Mouse (Mus musculus): ENCODE results near the gene Gstm4.
"Not testable (repeated sequence)": the region's sequence is repeated elsewhere in the genome, so short reads cannot be mapped to it uniquely, and the experiment has no call there.

Gstm4 gene

DNA sequence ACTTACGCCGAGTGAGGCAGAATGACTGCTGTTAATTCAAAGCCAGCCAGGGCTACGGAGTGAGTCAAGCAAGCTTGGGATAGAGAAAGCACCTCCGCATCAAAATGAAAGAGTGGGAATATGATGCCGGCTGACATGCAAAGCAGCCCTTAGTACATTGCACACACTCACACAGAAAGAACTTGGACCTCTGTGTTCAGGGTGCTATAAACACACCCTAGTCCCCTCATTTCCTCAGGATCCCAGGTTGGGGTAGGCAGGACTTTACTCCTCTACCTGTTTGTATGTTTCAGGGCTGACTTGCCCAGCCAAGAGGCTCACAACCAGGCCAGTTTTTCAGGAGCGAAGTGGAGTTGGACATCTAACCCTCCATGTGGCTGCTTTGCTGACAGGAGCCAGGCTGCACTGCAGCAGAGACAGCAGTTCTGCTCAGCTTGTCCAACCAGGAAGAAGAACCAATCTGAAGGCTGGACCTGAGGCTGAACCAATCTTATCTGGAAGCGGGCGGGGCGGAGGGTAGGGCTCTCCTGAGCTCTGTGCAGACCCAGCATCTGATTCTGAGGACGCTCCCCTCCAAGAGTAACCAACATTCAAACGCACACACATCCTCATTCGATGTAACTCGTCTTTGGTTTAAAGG is 24.7 kb upstream of the Gstm4 start:
- DNase-seq, result no peak

DNA sequence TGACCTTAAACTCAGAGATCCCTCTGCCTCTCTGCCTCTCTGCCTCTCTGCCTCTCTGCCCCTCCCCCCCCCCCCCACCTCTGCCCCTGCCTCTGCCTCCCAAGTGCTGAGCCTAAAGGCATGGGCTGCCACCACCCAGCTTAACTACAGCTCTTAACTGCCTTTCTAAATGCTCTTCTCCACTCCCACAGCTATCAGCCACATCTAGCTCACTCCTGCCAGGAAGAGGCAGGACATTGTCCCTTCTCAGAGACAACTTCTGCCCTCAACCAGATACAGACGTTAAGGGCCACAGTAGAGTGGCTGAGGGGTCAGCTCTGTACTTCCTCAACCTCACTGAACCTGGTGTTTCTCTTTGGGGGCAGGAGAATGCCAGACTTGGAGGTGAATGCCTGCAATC is 24.1 kb upstream of the Gstm4 start:
- no peak for DNase-seq

DNA sequence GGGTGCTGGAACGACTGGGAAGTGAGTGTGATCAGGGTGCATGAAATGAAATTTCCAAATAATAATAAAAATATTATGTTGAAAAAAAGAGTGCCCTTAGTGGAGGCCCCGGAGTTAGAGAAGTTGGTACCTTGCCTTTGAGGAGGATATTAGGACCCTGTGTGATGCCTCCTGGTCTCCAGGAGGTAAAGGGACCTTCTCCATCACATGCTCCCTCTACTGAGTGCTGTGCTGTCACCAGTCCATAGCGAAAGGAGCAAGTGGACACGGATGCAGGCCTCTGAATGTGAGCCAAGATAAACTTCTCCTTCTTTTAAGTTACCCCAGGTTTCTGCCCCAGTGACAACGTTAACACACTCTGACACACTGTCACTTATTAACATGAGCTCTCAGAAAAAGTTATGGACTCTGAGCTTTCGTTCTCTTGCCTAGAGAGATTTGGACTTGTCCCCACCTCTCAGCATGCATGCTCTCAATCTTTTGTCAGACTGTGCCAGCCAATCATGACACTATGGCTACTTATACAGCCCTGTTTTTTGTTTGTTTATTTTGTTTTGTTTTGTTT is 22.8 kb upstream of the Gstm4 start:
- DNase-seq, result no peak

DNA sequence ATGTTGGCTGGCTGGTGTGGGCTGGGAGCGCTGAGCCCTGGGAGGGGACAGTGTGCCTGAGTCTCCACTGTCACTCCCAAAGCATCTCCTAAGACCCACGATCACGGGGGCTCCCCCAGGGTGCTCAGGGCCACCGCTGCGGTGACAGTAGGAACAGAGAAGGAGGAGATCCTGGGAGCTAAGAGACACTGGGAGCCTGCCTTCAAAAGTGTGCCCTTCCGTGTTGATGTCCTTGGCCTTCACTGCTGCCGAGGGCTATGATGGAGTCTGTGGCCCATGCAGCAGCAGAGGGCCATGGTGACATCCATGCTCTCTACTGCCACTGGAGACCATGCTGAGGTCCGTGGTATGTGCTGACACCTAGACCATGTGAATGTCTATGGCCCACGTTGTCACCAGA is 20.9 kb upstream of the Gstm4 start:
- DNase-seq, result no peak

DNA sequence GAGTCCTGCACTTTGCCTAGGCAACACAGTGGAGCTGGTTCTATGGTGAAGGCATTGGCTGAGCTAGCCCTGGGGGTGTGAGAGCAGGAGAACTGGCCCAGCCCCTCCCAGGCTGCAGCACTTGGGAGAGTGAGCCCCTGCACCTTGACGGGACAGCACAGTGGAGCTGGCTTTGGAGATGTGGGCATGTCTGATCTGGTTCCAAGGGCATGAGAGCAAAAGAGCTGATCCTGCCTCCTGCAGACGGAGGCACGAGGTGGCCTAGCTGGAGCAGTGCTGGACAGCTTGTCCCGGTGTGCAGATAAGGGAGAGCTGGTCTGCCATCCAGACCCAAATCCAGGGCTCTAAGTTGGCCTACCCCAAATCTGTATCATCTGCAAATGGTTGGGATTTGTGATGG is 20.0 kb upstream of the Gstm4 start:
- no peak for DNase-seq

DNA sequence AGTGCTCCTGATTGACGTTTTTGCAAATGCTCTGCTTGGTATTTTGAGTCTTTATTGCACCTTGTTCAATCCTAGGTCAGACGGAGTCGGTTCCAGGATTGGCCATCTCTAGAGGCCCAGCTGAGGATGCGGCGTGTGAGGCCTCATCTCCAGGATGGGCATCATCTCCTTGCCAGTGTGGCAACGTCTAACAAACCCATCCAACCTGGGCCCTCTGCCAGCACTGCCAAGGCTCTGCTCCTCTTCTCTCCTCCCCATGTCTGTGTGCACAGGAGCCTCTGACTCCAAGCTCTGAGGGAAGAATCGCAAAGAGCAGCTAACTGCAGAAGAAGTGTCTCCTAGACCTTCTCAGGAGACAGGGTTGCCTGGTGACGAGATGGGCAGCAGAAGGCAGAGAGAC is 18.0 kb upstream of the Gstm4 start:
- no peak for DNase-seq

DNA sequence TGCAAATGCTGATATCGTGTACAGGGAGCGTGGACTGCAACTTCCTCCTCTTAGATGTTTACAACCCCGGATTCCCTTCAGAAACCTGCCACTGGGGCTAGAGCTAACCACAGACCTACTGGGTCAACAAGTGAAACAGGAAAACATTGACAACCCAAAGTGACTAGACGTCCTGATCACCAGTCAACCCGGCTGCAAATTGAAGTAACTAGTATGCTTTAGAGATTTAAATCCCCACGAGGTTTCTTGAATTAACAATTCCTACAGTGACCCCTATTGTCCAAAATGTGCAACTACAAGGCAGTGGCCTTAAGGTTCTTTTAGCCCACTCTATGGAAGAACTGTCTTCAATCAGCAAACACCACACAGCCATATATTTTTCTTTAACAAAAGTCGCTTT is 16.7 kb upstream of the Gstm4 start:
- DNase-seq, result peak in 1 of 2 experiments; percentile 68

DNA sequence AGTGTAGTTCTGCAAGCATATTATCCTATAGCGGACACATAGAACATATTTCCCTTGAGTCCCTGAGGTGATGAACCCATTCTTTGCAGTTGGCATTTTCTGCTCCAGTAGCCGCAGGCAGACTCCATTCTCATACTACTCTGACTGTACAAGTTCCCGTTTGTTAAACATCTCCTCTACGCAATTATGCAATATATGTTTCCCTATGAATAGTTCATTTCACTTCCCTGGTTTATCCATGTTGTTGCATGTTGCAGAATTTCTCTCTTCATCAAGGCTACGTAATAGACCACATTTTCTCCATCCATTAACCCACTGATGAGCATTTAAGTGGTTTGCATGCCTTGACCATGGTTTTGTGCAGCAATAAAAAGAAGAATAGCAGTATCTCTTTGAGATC is 5.8 kb upstream of the Gstm4 start:
- DNase-seq, result no peak

DNA sequence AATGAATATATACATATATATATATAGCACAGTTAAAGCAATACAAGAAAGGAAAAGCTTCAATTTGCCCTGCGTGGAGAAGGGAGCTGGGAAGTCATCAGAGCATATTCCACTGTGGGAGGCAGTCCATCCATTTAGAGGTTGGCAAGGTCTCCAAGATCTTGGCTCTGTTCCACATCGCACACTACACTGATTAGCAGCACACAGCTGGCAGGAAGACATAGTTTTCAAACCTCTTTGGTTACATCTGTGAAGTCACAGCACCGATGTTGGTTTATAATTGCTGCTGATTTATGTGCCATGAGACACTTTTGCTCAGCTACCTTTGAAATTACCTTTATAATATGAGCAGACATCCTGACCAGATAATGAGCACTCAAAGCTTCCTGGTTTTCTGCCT is 3.6 kb upstream of the Gstm4 start:
- no peak for DNase-seq

DNA sequence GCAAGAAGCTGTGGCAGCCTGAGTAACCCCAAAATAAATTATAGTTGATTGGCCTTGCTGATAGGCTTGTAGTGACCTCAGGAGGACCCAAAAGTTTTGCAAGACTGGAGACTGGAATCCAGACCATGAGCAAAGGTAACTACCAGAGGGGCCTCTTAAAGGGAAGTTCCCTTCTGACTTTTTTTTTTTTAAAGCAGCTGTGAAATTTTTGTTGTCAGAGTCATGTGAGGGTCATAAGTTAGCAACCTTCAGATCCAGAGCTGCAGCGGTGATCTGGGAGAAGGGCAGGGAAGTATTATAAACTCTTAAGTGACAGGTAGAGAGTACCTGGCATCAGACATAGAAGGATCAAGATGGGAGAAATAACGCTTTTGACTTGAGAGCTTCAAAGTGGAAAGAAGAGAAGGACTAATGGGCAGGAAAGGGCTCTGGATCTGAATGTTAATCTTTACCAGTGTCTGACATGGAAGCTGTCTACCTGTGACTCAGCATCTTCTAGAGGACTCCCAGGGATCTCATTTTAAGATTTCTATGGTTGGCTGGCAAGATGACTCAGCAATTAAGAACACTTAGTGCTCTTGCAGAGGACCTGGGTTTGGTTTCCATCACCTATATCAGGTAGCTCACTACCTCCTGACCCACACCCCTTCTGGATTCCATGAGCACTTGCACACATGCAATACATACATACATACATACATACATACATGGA is 2.4 kb upstream of the Gstm4 start:
- no peak for DNase-seq

DNA sequence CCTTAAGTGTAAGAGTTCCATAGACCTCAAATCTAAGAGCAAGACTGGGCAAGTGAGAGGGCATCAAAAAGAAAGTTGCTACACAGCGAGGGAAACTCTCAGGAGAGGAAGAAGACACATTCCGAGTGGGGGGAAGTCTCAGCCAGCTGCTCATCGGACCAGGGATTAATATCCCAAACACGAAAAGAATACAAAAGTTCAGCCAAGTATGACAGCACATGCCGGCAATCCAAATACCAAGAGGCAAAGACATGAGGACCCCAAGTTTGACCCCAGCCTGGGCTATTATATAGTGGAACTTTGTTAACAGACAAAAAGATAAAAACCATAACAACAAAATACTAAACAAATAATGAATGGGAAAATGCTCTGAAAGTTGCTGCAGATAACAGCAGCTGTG is 11.5 kb downstream of the Gstm4 start:
- no peak for DNase-seq

DNA sequence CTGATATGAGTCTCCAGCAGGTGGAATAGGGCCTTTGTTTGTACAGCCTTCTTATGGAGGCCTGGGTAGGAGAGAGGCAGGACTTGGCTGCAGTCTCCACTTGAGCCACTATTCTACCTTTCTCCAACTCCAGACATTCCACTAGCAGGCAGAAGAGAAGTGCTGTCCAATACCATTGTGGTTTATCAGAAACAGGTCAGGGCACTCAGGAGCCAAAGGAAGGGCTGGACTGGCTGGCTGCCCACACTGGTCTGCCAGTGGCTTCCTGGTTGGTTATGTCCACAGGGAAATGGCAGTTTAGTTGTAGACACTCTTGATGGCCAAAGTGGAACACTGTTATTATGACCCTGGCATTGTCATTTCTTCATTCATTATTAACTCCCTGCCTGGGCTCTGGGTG is 12.6 kb downstream of the Gstm4 start:
- DNase-seq, result no peak

DNA sequence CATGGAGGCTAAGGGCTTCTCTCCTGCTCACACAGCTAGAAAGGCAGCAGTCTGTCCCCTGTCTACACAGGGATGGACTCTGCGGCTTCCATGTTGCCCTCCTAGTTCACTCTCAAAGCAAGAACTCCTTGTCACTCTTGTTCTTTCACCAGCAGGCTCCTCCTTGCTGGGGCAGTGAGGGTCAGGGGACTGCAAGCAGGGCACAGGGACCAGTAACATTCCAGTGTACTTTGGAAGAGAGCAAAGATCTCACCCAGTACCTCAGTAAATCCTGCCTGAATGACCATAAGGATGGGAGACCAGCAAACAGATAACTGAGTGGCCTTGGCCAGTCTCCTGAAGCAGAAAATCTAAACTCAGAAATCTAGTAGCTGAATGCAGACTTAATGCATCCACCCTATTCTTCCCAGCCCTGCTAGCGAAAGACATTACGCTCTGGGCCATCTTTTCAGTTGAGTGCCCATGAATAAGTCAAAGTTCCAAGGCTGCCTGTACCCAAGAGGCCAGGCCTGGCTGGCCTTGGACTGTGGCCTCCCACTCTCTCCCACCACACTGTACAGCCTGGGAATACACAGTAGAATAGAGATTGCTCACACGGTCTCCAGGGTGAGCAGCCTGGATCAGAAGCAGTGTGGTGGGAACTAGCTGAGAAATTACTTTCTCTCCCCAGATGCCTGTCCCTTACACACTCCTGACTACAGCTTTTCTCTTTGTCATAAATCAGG is 15.9 kb downstream of the Gstm4 start:
- no peak for DNase-seq

DNA sequence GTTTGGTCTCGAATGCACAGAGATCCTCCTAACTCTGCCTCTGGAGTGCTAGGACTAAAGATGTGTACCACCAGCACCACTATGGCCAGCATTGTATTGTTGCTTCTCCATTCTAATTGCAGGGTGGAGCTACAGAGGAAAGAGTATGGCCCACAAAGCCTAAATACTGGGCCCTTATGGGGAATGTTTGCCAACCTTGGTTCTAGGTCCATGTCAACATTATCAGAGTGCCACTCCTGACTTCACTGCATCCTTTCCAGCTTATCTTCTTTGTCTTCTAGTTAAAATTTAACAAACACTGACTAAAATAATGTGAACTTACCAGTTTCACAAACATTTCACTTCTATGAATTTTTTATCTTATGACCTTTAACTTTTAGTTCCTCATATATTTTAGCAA is 18.1 kb downstream of the Gstm4 start:
- no peak for DNase-seq

DNA sequence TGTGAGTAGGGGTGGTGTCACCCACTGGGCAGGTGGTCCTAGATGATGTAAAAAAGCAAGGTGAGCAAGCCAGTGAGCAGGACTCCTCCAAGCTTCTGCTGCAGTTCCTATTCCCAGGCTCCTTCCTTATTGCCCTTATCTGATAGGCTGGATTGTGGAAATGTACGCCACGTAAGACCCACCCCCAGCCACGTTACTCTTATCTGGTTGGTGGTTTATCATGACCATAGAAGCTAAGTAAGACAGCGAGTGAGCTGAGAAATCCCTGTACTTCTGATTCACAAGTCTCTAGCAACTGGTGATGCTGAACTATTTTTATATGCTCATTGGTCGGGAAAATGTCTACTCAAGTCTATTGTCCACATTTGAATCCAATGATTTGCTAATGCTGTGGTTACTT is 18.6 kb downstream of the Gstm4 start:
- DNase-seq, result no peak

DNA sequence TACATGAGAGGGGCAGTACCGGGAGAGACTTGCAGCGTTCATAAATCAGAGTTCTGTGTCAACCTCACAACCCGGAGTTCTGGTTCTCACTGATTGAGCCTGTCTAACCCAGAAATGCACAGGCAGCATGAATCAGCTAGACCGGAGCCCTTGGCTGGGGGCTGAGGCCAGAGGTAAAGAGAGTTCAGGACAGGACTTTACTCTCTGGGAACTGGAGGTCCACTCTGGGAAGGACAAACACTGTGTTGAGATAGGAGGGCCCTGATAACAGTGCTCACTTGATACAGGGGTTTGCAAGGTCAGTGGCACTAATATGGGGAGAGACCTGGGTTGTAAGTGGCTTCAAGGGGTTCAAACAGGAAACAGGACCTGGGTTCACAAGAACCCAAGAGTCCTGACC is 19.4 kb downstream of the Gstm4 start:
- no peak for DNase-seq

DNA sequence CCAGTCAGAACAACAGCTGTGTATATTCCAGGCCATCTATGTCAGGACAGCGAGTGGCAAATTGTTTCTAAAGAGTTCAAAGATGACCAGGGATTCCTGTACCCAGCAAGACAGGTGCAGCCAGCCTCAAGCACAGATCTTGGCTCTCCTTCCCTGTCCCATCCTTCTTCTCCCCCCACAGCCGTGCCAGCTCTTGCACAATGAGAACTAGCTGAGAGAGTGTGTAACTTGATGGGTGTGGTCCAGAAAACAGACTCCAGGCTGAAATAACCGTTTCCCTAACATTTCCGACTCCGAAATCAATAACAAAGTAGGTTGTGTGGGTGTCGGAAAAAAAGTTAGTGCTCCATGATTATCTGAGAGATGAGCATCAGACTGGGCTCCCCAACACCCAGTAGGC is 22.0 kb downstream of the Gstm4 start:
- no peak for DNase-seq

DNA sequence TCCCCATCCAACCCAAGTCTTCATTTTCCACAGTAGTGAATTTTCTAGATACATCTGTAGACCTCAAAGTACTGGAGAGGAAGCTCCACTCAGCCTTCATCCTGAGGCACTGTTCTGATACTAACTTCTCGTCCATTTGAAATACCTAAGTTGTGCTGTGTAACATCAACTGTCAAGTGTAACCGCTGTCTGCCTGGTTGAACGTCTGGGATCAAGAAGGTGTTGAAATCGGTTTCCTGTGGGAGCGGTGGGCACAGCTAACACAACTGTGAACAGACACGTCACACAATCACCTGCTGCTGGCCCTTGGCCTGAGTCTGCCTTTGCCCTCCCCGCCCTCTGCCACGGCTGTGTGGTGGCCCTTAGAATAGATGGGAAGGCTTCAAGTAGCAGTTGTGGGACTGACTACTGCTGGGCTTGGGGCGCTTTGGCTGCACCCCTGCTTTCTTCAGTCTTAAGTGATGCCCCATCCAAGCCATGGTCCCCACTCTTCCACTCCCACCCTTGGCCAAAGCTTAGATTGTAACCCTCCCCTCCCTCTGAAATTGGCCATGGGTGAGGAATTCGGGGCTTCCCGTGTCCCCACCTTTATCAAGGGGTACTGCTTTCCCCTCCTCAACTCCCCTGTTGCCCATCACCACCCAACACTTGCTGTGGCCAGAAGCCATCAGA is 24.2 kb downstream of the Gstm4 start:
- DNase-seq, result not testable (repeated sequence)

DNA sequence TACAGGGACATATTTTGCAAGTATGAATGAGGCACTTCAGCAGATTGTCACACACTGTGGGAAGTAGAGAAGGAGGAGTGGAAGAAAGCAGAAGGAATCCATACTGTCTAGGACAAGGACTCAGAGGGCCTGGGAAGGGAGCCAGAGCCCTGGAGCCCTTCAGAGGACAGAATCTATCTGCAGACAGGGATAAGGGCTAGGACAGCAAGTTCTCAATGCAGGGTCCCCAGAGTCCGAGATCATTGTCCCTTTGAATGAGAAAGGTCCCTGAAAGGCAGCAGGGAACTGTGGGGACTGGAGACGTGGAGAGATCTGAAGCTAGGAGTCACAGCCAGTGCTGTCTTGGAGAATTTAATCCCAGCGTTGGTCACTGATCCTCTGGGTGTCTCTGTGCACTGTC is 25.5 kb downstream of the Gstm4 start:
- not testable (repeated sequence) for DNase-seq

DNA sequence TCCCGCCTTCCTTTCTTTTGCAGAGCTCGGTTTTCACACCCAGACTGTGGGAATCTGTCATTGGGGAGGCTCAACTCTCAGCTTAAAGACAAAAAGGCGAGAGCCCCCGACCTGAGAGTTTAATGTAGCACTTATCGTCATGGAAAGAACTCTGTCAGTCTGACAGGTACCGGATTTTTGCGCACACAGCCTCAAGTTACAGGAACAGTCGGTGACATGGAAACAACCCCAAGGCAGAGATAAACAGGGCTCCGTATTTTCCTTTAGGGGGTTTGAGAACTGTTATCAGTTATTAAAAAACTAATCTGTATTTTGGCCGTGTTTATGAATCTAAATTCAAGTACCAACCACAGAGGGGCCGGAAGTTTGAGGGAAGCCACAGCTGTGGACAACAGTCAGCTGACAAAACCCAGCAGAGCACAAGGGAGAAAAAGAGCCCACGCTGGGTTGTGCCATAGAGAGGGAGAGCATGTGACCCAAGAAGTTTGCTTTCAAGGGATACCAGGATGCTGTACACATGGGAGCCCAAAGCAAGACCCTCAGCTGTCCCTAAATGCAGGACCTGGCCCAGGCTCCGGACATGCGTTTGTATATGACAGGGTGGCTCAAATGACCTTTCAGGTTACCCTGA is 26.4 kb downstream of the Gstm4 start:
- peak; percentile 12 to 14 for DNase-seq

DNA sequence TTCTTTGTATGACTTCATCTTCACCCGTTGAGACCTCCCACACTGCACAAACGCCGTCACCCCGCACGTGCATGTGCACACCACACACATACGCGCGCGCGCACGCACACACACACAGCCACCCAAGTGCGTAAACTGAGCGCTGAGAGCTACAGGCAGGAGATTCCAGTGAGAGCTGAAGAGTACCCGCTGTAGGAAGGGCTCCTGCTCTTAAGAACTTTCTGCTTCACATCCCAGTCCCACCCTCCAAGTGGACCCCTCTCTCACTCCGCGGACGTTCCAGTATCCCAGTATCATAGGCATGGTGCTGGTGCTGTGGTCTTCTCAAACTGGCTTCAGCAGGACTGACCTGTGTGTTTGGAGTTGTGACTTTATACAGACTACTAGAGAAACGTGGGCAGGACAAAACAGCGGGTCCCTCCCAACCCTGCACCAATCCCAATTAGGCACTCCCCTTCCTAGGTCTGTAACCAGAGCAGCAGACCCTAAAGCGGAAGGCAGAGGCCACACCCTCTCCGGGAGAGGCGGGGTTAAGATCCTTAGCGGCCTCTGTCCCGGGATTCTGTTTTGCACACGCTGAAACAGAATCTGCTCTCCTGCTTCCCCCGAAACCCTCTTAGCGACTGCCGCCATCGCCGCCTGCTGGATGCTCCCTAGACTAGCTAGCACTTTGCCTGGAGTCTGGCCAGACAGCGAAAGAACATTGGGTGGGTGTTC is 27.1 kb downstream of the Gstm4 start, which contains the start of gene Gstm1:
Gstm1 (minus strand) TSS at position 501 of the 717 bp plus-strand sequence.
- DNase-seq, result peak; percentile 86 to 92

DNA sequence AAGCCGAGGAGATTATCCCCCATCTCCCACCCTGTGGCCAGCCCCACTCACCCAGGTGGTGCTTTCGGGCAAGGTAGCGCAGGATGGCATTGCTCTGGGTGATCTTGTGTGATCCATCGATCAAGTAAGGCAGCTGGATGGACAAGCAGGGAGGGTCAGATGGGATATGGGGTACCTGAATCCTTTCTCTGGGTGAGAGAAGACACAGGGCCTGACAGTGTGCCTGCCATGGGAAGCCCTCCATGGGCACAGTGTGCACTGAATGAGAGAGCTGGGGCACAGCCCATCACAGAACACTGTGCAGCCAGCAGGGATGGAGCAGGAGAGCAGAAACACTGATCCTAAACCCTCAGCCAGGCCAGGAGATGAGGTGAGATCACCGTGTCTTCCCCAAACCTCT is 28.2 kb downstream of the Gstm4 start:
- not testable (repeated sequence) for DNase-seq
